Mouse (Mus musculus): ENCODE measurements at regions not wholly inside any gene's neighbourhood (a gene's known extent, or its start where the extent isn't known, plus 50 kb on each side); places are given as distances from the start of the nearest gene placed in this dataset.

- no peak for DNase-seq (ENCODE audit: low spot score in 2 of 2)
Observed at GRCm38 (mm10) chr6:117570346-117570745, 270.6 kb upstream of the Zfp637 start.

- DNase-seq (ENCODE audit: low spot score in 2 of 2): no peak
Observed at GRCm38 (mm10) chr6:117570791-117571190, 270.2 kb upstream of the Zfp637 start.

- no peak for DNase-seq (ENCODE audit: low spot score in 2 of 2)
Observed at GRCm38 (mm10) chr6:117572006-117572405, 269.0 kb upstream of the Zfp637 start.

GRCm38 (mm10) chr6:117573371-117573770, 267.6 kb upstream of the Zfp637 start:
- DNase-seq (ENCODE audit: low spot score in 2 of 2): no peak

- DNase-seq (ENCODE audit: low spot score in 2 of 2): peak in 1 of 2 experiments; percentile 24
Observed at GRCm38 (mm10) chr6:117574146-117574545, 266.8 kb upstream of the Zfp637 start.

- no peak for DNase-seq (ENCODE audit: low spot score in 2 of 2)
Observed at GRCm38 (mm10) chr6:117575057-117575456, 265.9 kb upstream of the Zfp637 start.

- DNase-seq (ENCODE audit: low spot score in 2 of 2): no peak
Observed at GRCm38 (mm10) chr6:117576021-117576420, 265.0 kb upstream of the Zfp637 start.

- no peak for DNase-seq (ENCODE audit: low spot score in 2 of 2)
Observed at GRCm38 (mm10) chr6:117577539-117578521, 263.1 kb upstream of the Zfp637 start.

- DNase-seq (ENCODE audit: low spot score in 2 of 2): no peak
Observed at GRCm38 (mm10) chr6:117580951-117581350, 260.0 kb upstream of the Zfp637 start.

- DNase-seq (ENCODE audit: low spot score in 2 of 2): no peak
Observed at GRCm38 (mm10) chr6:117583121-117583520, 257.9 kb upstream of the Zfp637 start.

GRCm38 (mm10) chr6:117584563-117584962, 256.4 kb upstream of the Zfp637 start:
- DNase-seq (ENCODE audit: low spot score in 2 of 2): no peak

GRCm38 (mm10) chr6:117596166-117596840, 244.7 kb upstream of the Zfp637 start:
- no peak for DNase-seq (ENCODE audit: low spot score in 2 of 2)

- DNase-seq (ENCODE audit: low spot score in 2 of 2): no peak
Observed at GRCm38 (mm10) chr6:117604834-117605233, 236.1 kb upstream of the Zfp637 start.

GRCm38 (mm10) chr6:117605685-117606084, 235.3 kb upstream of the Zfp637 start:
- DNase-seq (ENCODE audit: low spot score in 2 of 2): no peak

GRCm38 (mm10) chr6:117606211-117606610, 234.8 kb upstream of the Zfp637 start:
- DNase-seq (ENCODE audit: low spot score in 2 of 2): no peak

- no peak for DNase-seq (ENCODE audit: low spot score in 2 of 2)
Observed at GRCm38 (mm10) chr6:117607023-117607422, 234.0 kb upstream of the Zfp637 start.

- no peak for DNase-seq (ENCODE audit: low spot score in 2 of 2)
Observed at GRCm38 (mm10) chr6:117609476-117610404, 231.2 kb upstream of the Zfp637 start.

GRCm38 (mm10) chr6:117611281-117611680, 229.7 kb upstream of the Zfp637 start:
- no peak for DNase-seq (ENCODE audit: low spot score in 2 of 2)

- DNase-seq (ENCODE audit: low spot score in 2 of 2): no peak
Observed at GRCm38 (mm10) chr6:117611965-117612364, 229.0 kb upstream of the Zfp637 start.

- no peak for DNase-seq (ENCODE audit: low spot score in 2 of 2)
Observed at GRCm38 (mm10) chr6:117612421-117612820, 228.6 kb upstream of the Zfp637 start.

GRCm38 (mm10) chr6:117613656-117614350, 227.2 kb upstream of the Zfp637 start:
- peak in 1 of 2 experiments; percentile 22 for DNase-seq (ENCODE audit: low spot score in 2 of 2)
